Mouse (Mus musculus) left cerebral cortex, adult 9 months (tissue): ENCODE results near the gene Nup62.

Experiments
- DNase-seq, 2 experiments: peaks; one replicate each; pipeline ENCODE4 v3.0.0; 2022; ENCODE audit warnings: low spot score in 2 of 2

The Nup62 gene

DNA sequence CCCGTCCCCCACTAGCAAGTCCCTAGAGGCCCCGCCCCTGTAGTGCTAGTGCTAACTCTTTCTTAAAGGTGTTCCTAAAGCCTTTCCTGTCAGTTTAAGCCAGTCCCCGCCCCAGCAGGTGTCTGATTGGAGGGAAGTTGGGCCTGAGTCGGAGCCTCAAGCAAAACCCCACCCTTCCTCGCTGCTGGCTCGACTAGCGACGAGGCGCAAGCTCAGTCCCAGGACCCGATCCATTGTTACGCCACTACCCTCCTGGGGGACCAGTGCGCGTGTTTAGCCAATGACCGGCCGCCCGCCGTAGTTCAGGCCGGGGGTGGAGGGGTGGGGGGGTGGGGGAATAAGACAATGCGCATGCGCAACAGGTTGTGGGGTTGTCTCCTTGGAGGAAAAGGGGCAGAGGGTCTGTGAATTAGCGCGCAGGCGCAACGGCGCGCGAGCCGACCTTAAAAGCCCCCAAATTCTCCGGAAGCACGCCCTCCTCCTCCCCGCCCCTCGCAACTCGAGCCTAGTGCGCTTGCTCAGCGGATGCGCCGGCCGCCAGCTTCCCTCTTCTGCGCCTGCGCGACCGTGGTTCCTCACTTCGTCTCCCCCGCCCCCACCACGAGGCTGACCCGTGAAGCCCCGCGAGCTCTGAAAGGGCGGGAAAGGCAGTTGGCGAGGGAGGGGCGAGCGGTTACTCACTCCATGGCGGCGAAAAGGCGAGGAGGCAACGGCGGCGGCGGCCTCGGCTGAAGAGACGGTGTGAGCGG, at the start of gene Nup62, which contains the start of gene Il4i1:
Nup62 (plus strand) TSS at position 368 of the 749 bp plus-strand sequence.
Il4i1 (plus strand) TSS at position 667 of the 749 bp plus-strand sequence.
- peak; percentile 95 to 98 for DNase-seq

DNA sequence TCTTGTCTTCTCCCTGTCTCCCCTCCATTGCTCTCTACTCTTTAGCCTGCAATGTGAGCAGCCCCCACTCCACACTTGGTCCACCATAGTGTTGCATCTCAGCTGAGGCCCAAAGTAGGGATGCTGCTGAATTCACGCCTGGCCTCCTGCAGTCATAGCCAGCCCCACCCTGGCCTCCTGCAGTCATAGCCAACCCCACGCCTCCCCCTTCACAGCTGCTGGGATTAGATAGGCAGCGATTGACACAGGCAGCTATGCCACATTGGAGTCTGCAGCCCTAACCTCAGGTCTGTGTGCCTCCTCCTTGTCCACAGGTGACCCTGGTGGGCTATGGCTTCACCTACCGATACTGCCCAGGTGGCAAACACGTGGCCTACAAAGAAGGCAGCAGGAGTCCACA, 47.8 kb upstream of the Nup62 start:
- no peak for DNase-seq

DNA sequence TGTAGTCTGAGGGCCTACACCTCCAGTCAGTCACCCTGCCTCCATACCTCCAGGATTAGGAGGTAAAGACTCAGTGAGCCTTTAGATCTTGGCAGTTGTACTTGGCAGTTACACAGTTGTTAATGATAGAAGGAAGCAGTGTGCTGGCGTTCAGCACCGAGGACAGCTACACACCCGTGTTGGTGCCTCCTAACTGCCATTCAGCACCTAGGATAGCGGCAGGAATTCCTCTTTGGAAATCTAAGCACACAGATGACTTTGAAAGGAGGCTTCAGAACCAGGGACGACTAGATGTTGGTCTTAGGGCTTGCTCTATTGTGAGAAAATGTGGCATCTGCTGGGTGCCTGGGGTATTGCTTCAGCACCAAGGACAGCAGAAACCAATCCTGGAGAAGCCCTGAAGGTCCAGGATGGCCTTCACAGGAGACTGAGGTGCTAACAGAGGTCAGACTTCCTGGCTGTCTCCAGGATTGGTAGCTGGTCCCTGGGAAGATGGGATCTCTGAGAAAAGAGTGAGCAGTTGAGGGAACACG, 45.8 kb upstream of the Nup62 start:
- DNase-seq: no peak

DNA sequence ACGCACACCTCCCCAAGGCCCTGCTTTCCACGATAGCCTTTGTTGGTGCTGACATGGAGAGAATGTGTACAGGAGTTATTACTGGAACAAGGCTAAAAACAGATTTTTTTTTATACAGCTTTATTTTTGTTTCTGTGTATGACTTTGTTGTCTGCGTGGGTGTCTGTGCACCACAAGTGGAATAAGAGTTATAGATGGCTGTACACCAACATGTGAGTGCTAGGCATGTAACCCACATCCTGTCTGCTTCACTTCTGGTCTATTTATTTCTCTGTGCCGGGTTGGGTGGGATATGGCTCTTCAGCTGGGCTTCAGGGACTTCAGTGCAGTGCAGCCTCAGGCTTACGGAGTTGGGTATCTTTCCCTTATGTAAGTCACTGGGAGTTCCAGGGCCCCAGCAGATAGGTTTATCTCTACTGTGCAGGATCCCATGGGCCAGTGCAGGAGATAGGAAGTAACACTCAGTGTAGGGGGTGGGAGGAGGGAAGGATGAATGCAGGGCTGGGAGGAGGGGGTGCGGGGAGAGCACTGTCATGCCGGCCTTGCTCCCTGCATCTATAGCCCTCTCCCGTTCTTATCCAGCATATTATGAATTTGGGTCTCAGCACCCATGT, 43.2 kb upstream of the Nup62 start:
- no peak for DNase-seq

DNA sequence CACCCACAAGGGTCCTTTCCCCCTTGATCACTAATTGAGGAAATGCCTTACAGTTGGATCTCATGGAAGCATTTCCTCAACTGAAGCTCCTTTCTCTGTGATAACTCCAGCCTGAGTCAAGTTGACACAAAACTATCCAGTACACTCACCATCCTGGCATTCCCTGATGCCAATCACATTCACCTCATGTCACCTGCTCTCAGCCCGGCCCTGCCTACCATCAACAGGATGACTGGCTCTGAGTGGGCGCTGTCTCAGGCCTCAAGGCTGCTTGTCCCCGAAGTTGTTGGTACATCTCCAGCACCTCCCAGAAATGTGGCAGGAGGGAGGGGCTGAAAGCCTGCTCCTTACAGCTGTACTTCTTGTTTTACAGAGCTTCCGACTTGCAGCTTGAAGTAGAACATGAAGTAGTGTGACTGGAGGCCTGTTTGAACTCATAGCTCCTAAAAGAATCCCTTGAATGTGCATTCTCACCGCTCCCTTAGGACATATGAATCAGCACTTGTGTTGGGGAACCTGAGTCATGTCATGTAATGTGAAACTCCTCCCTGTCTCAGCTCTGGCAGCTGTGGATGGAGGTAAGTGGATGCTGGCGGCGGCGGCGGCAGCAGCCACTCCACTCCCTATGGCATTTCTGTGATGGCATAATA, 38.9 kb upstream of the Nup62 start:
- DNase-seq: no peak

DNA sequence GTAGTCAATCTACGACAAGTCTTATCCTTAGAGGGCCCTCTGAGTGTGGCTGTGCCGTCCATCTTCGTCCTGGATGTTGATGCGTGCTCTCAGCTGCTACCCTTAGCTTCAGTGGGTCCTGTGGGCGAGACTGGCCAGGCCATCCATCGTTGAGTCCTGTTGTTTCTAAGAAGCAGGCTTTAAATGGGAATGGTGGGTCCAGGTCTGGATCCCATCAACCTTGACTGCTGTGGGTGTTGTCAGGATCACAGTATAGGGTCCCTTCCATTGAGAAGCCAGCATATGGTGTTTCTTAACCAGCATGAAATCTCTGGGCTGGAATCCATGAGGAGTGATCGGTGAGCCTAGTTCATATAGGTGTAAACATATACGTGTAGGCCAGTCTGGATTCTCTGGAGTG, 35.8 kb upstream of the Nup62 start:
- DNase-seq: no peak

DNA sequence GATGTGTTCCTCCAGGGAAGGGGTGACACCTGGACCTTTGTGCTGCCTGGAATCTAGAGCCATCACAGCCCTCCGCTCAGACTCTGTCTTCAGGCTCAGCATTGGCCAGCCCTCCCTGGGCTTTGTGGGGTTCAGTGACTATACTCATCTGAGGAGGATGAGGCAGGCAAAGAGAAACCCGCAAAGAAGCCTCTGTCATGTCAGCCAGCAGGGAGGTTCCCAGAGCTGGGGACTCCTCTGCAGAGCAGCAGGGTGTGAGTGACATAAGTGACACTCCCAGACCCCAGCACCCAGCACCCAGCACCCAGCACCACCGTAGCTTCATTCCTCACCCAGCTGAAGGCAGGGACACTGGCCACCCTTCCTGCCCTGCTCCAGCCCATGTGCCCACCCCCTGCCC, 26.4 kb upstream of the Nup62 start:
- no peak for DNase-seq

DNA sequence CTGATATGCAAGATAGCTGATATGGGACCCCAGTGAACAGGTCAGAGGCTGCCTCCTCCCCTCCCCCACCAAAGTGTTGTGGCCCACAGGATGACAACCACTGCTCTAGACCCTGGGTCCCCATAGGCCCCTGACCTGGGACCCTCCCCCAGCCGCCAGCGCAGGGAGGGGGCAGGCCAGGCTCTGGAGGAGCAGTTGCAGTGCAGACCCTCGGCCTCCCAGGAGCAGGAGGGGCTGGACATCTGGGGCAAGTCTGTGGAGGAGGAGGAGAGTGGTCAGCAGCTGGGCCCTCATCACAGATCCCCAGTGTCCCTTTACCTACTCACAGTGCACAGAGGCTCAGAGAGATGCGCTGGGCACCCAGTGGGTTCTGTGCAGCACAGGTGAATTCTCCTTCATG, 25.8 kb upstream of the Nup62 start:
- no peak for DNase-seq

DNA sequence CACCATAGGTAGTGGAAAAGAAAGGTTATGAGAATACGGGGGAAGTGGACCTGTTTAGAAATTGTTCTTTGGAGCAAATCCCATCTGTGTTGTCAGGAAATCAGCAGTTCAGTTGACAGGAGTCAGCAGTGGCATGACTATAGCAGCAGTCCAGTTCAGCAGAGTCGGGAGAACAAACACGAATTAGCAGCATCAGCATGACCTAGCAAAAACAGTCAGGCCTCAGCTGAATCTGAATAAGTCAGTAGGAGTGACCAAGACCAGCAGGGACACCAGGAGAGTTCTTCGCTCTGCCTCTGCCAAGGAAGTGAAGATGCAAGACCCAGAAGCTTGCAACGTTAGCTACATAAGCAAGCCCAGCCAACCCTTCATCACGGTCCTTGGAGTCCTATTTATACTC, 23.1 kb upstream of the Nup62 start:
- DNase-seq: no peak

DNA sequence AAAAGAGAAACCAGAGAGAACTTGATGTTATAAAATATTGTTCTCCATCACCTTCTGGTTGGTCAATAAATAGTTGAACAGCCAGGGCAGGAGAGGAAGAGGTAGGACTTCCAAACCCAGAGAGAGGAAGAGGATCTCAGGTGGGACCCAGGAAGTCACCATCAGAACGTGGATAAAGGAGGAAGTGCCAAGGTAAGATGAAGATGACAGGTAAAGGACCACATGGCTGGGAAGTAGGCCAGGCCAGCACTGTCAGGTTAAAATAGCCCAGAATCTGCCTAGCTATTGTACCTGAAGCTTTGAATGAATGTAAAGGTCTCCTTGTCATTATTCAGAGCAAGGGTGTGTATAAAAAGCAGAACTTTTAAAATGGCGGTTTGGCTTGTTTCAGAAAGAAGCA, 7.0 kb upstream of the Nup62 start:
- DNase-seq: no peak

DNA sequence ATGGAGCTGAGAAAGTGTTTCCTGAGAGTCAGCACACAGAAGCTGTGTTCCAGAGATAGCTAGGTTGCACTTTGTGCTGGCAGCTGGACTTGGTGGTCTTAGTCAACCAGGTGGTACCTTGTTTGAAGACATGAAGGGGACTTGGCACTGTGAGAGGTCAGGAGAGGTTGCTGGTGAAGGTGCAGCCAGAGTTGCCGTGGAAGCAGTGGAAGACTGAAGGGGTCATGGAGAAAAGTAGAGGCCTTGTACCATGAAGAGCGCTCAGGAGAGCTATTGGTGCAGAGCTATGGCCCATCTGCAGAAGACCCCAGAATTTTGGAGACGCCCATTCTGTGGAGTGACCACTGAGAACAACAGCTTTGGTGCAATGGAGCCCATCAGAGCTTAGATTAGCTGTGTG, 6.4 kb upstream of the Nup62 start:
- DNase-seq: no peak

DNA sequence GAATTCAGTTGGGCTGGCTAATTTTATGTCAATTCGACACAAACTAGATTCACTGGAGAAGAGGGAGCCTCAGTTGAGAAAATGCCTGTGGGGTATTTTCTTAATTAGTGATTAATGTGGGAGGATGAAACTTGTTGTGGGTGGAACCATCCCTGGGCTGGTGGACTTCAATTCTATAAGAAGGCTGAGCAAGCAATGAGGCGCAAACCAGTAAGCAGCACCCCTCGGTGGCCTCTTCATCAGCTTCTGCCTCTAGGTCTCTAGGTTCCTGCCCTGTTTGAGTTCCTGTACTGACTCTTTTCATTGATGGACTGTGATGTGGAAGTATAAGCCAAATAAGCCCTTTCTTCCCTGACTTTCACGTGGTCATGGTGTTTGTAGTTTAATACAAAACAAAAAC, 5.5 kb upstream of the Nup62 start:
- no peak for DNase-seq

DNA sequence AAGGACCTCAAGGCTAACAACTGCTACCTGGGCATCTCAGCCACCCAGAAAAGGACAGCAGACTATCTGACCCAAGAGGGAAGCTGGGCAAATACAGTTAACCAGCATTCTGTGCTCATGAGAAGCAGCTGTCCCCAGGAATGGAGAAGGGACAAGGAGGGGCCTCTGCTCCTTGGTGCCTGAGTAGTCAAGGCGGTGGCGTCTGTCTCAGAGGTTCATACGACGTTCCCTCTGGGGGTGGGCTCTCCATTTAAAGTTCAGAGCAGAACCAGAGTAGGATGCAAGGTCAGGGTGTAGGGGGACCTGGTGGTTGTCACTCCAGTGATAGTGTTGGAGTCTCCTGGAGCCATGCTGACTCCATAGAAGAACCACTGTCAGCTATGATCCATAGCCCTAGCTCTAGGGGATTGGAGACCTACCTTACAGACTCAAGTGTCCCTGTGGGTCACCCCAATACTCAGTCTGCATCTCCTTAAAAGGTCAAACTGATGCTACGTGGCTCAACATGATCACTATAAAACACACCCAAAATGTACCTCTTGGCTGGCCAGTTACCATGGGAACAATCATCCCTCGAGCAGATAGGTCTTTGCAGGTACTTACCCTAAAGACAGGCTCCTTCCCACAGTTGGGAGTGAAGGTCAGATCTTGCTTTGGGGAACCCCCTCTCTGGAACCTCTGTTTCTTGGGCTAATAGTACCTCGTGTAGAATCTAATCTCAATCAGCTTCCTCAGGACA, 4.9 kb upstream of the Nup62 start:
- DNase-seq: no peak

DNA sequence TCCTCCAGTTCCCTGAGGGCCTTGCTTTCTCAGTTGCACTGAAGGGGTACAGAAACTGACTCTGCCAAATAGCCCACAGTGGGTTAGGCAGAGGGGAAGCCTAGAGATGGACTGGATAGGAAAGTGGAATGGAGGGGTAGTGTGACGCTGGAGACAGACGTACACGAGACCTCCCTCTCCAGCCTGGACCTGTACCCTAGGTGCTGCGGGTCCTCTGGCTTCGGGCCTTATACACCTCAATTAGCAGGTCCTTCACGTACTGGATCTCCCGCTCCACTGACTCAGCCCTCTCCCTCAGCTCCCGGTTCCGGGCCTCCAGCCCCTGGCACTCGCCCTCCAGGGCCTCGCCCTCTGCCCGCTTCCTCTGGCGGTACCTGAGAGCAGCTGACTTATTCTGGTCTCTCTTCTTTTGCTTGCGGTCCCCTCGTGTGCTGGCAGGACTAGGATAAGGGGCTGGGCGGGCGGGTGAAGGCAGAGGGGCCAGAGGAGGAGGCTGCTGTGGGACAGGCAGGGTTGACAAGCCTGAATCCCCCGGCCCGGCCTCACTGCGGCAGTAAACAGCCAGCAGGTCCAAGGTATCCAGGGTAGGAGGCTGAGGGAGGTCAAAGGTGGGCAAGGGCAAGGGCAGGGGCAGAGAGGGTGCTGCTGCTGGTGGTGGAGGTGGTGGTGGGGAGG, 3.1 kb upstream of the Nup62 start:
- DNase-seq: no peak

DNA sequence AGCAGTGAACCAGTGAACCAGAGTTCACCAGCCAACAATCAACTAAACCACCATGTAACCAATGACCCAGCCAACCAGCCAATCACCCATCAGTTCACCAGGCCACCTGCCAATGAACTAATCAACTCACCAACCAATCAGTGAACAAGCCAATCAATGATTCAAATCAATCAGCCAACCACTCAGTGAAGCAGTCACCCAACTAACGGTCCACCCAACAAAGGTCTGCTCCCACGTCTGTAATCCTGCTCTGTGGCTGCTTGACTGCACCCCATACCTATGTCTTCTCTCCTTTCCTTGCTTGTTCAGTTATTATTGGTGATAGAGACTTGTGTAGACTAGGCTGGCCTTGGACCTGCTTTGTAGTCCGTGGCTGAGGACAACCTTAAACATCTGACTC, 1.9 kb upstream of the Nup62 start:
- no peak for DNase-seq

DNA sequence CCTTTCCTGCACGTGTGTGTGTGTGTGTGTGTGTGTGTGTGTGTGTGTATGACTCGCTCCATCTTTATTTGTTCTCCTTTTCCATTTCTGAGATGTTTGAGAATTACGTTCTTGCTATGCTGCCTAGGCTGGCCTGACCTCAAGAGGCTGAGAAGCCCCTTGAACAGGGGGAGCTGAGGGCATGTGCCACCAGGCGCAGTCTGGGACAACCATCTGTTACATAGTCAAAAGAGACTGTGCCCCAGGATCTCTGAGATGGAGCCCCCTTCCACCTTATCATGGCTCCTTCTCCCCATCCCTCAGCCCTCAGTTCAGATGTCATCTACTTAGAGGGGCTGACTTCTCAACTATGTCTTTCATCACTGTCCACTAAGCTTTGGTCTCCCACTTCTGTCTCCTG, 1.5 kb upstream of the Nup62 start:
- no peak for DNase-seq

DNA sequence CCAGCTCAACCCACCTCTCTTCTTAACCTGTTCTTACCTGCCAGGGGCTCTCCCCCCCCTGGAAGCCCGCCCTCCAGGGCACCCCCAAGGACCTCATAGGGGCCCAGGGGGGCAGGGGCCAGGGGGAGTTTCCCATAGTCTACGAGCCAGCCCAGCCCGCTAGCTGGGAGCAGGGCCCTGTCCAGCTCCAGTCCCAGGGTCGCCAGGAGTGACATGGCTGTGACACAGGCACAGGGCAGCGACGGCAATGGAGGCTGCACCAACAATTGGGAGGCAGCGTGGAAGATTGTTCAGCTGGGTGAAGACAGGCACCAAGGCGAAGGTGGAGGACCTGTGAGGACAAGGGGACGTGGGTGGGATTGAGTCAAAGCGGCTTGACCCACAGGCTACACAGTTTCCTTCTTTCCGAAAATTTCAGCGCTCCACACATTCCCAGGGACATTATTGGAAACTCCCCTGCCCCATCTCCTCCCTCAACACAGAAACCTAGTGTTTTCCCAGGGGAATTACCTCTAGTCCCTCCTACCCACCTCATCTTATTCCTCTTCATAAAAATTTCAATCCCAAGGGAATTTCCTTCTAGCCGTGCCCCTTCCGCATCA, 835 bp upstream of the Nup62 start:
- no peak for DNase-seq

DNA sequence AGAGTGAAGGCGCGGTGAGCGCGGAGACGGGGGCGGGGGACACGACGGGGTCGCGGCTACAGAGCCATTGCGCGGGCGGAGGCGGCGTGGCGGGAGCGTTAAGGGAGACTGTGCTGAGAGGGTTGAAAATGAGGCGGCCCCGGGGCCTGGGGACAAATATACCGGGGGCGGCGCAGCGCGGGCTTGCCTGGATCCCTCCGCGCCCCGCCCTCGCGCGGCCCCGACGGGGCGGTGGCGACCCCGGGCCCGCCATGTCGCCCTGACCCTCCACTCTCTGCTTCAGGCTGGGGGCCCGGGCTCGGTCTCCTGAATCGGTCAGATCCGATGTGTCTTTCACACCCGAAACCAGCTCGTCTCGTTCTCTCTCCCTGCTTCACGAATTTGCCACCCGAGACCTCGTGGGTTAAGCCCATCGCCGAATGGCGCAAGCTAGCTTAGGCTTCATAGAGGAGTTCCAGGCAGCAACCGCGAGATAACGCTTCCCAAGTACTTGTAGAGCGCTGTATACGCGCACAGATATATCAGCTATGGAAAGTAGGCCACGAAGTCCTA, 658 bp downstream of the Nup62 start, which contains the start of gene Atf5:
Atf5 (minus strand) TSS at position 189 of the 552 bp plus-strand sequence.
- no peak for DNase-seq

DNA sequence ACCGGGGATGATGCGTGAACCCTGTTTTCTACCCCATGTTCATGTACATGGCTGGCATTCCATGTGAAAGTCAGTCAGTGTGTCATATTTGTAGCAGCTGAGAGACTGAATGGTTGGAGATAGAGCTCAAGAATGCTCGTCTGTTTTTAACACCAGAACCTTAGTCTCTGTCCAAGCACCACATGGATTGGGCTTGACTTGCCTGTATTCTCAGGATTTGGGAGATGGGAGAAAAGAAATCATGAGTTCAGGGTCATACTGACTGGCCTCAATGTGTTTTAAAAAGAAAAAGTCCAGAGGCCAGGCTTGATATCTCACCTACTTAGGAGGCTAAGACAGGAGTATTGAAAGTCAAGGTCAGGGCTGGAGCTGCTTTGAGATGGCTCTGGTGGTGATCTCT, 1.6 kb downstream of the Nup62 start:
- no peak for DNase-seq

DNA sequence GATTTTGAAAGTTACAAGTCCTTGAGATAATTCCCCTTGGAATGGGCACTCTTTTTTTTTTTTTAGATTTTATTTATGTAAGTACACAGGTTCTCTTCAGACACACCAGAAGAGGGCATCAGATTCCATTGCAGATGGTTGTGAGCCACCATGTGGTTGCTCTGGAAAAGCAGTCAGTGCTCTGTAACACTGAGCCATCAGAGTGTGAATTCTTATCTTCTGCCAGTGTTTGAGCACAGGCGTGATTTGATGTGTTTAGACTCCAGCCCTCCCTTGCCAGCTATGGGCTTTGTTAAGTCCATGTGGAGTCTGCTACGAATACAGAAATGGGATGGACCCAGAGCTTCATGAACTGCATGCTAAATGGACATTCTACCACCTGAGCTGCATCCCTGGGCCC, 2.3 kb downstream of the Nup62 start:
- no peak for DNase-seq

DNA sequence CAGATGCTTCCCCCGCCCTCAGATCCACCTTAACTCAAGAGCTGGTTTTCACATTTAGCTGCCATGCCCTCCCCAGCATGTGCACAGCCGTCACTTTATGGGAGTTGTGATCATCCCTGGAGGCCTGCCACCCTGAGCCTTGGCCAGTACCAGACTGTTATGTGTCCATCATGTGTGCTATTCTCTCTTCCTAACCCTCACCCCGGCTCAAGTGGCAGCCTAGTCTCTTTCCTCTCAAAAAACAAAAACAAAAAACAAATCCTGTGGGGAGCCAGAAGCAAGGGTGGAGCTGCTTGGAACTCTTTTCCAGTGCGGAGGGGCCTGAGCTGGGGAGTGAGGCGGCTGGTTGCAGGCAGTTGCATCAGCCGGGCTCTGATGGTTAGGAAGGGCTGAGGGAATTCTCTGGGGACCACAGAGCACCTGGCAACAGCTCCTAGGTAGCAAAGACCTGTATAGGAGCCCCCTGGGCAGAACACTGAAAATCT, 2.9 kb downstream of the Nup62 start:
- DNase-seq: peak in 1 of 2 experiments; percentile 26
